Mouse (Mus musculus) heart, postnatal 0 days (tissue): ENCODE data around the gene Trappc12. TPM values are rescaled to one million over a fixed set of nuclear protein-coding genes. Genes with fewer than 3 reads are reported as not detected.

Experiments
- ATAC-seq: fragments of 200-750 bp; cut with Nextera tagmentation; 2 replicates; pipeline ENCODE4 v1.8.0; 2017; ENCODE audit warnings: low read depth, moderate number of reproducible peaks, moderate library complexity; ENCODE audit not compliant: insufficient read depth
- DNase-seq: peaks from one replicate; pipeline ENCODE4 v3.0.0-alpha.2; 2016; ENCODE audit warnings: low spot score
- H3K27ac ChIP-seq: fragments of 300-500 bp; sonication (generic); 2 replicates; pipeline ENCODE4 v1.5.1; 2014; ENCODE audit warnings: low read depth, mild to moderate bottlenecking
- H3K27me3 ChIP-seq: fragments of 300-500 bp; sonication (generic); 2 replicates; pipeline ENCODE4 v1.6.1; 2014; ENCODE audit warnings: low read length, mixed read lengths; ENCODE audit not compliant: control insufficient read depth, insufficient read depth
- H3K36me3 ChIP-seq: fragments of 300-500 bp; sonication (generic); replicated peaks from 2 replicates; pipeline ENCODE4 v1.6.1; 2014; ENCODE audit warnings: low read length, mixed read lengths; ENCODE audit not compliant: control insufficient read depth, insufficient read depth
- H3K4me1 ChIP-seq: fragments of 300-500 bp; sonication (generic); 2 replicates; pipeline ENCODE4 v1.6.1; 2014; ENCODE audit warnings: antibody characterized with exemption; ENCODE audit not compliant: control insufficient read depth, insufficient read depth
- H3K4me2 ChIP-seq: fragments of 300-500 bp; sonication (generic); 2 replicates; pipeline ENCODE4 v1.6.1; 2014; ENCODE audit warnings: low read depth, mild to moderate bottlenecking, low read length, moderate library complexity
- H3K4me3 ChIP-seq: fragments of 300-500 bp; sonication (generic); 2 replicates; pipeline ENCODE4 v1.5.1; 2014; ENCODE audit warnings: low read depth, low read length
- H3K9ac ChIP-seq: fragments of 300-500 bp; sonication (generic); replicated peaks from 2 replicates; pipeline ENCODE4 v1.6.1; 2014; ENCODE audit warnings: low read depth, low read length, mixed read lengths
- H3K9me3 ChIP-seq: fragments of 300-500 bp; sonication (generic); replicated peaks from 2 replicates; pipeline ENCODE4 v1.6.1; 2016; ENCODE audit warnings: low read length; ENCODE audit not compliant: control insufficient read depth
- CTCF ChIP-seq: IDR thresholded peaks from 2 replicates; pipeline ENCODE4 v1.5.1; 2016; ENCODE audit warnings: antibody characterized with exemption, control low read depth, low read depth
- EP300 ChIP-seq: IDR thresholded peaks from 2 replicates; pipeline ENCODE4 v1.6.1; 2016; ENCODE audit warnings: antibody characterized with exemption, low read depth
- WGBS: fragments of 180-500 bp; shearing (Covaris S2); extraction: QIAGEN DNeasy Blood & Tissue Kit; methylation state at CpG from one replicate; pipeline ENCODE4 v1.1.7; 2014; 5-methylcytosine and 5-hydroxymethylcytosine counted together
- polyA plus RNA-seq: library from polyadenylated mRNA; unstranded; fragments of >200 nt; fragmentation: Nextera tagmentation; extraction: Ambion mirVana; gene quantifications from 2 replicates; pipeline ENCODE4 v1.2.1, GENCODE M21; 2015
- total RNA-seq: library from RNA; depleted of rRNA; stranded (reverse); fragments of >200 nt; gene quantifications from 2 replicates; pipeline ENCODE4 v1.2.3, GENCODE M21; 2014; ENCODE audit warnings: low replicate concordance

Trappc12 gene
- total and polyA plus RNA-seq, 2 experiments from 2014 or later = 21.6 to 41.4 TPM

GRCm38 (mm10) chr12:28697821-28698595 lies 52.3 kb downstream of the Trappc12 start:
- peaks cover 26% of the 10 kb centered on the region for H3K36me3 ChIP-seq
- no peak overlapping the region for H3K9ac ChIP-seq
- H3K27ac ChIP-seq = no peak overlapping the region
- no peak for TF ChIP-seq EP300
- no peak for TF ChIP-seq CTCF
- H3K27me3 ChIP-seq = no peaks in the 10 kb centered on the region
- no peaks in the 10 kb centered on the region; the same call in 1 of the 2 replicates for H3K4me1 ChIP-seq
- H3K4me2 ChIP-seq = no peak overlapping the region
- no peak overlapping the region for H3K4me3 ChIP-seq
- no peak for ATAC-seq
- H3K9me3 ChIP-seq = no peaks in the 10 kb centered on the region
- 83% methylated on average over 14 of the region's 14 CpGs for WGBS
- no peak for DNase-seq

GRCm38 (mm10) chr12:28694776-28695175 lies 55.5 kb downstream of the Trappc12 start:
- H3K4me3 ChIP-seq = no peak overlapping the region
- no peak for TF ChIP-seq EP300
- TF ChIP-seq CTCF = no peak
- H3K27ac ChIP-seq = no peak overlapping the region
- no peaks in the 10 kb centered on the region for H3K9me3 ChIP-seq
- no peaks in the 10 kb centered on the region for H3K27me3 ChIP-seq
- H3K4me2 ChIP-seq = no peak overlapping the region
- H3K36me3 ChIP-seq = peaks cover 50% of the 10 kb centered on the region
- H3K4me1 ChIP-seq = no peaks in the 10 kb centered on the region
- DNase-seq (no peak), ATAC-seq (no peak)
- H3K9ac ChIP-seq = no peak overlapping the region
- 78% methylated on average over 7 of the region's 7 CpGs for WGBS

GRCm38 (mm10) chr12:28694231-28694630 lies 56.0 kb downstream of the Trappc12 start:
- Histone ChIP-seq H3K36me3 (peaks cover 55% of the 10 kb centered on the region), H3K4me1 (no peaks in the 10 kb centered on the region), H3K27me3 (no peaks in the 10 kb centered on the region), H3K4me3 (no peak overlapping the region), H3K27ac (no peak overlapping the region), H3K9me3 (no peaks in the 10 kb centered on the region), H3K9ac (no peak overlapping the region), H3K4me2 (no peak overlapping the region)
- WGBS = 68% methylated on average over 2 of the region's 2 CpGs
- no peak for DNase-seq
- no peak for ATAC-seq
- TF ChIP-seq EP300 (no peak), CTCF (no peak)

GRCm38 (mm10) chr12:28693738-28694137 lies 56.5 kb downstream of the Trappc12 start:
- no peak for DNase-seq
- ATAC-seq = no peak
- no peak overlapping the region for H3K4me2 ChIP-seq
- H3K4me3 ChIP-seq = no peak overlapping the region
- no peak overlapping the region for H3K9ac ChIP-seq
- H3K9me3 ChIP-seq = no peaks in the 10 kb centered on the region
- H3K27ac ChIP-seq = no peak overlapping the region
- no peaks in the 10 kb centered on the region for H3K27me3 ChIP-seq
- H3K36me3 ChIP-seq = peaks cover 60% of the 10 kb centered on the region
- 55% methylated on average over 3 of the region's 3 CpGs for WGBS
- TF ChIP-seq CTCF (no peak), EP300 (no peak)
- H3K4me1 ChIP-seq = no peaks in the 10 kb centered on the region

- no peaks in the 10 kb centered on the region for H3K27me3 ChIP-seq
- H3K36me3 ChIP-seq = peaks cover 49% of the 10 kb centered on the region
- DNase-seq (no peak), ATAC-seq (no peak)
- H3K4me2 ChIP-seq = no peak overlapping the region
- no peaks in the 10 kb centered on the region for H3K9me3 ChIP-seq
- no peak overlapping the region for H3K27ac ChIP-seq
- 92% methylated on average over 7 of the region's 7 CpGs for WGBS
- no peak overlapping the region for H3K4me3 ChIP-seq
- H3K4me1 ChIP-seq = no peaks in the 10 kb centered on the region
- no peak overlapping the region for H3K9ac ChIP-seq
- TF ChIP-seq CTCF = no peak
- no peak for TF ChIP-seq EP300
Measured at GRCm38 (mm10) chr12:28690730-28691129, 59.5 kb downstream of the Trappc12 start.

- TF ChIP-seq CTCF (no peak), EP300 (no peak)
- WGBS = 79% methylated on average over 5 of the region's 6 CpGs
- H3K9ac ChIP-seq = no peak overlapping the region
- no peak overlapping the region for H3K4me3 ChIP-seq
- H3K9me3 ChIP-seq = no peaks in the 10 kb centered on the region
- no peak overlapping the region for H3K4me2 ChIP-seq
- DNase-seq = no peak
- peaks cover 43% of the 10 kb centered on the region for H3K36me3 ChIP-seq
- no peaks in the 10 kb centered on the region for H3K4me1 ChIP-seq
- no peaks in the 10 kb centered on the region for H3K27me3 ChIP-seq
- ATAC-seq = no peak
- no peak overlapping the region for H3K27ac ChIP-seq
Measured at GRCm38 (mm10) chr12:28688996-28689395, 61.3 kb downstream of the Trappc12 start.
